Mouse (Mus musculus) erythroblast, embryonic 14.5 days (primary cell): ENCODE measurements around the gene 1110059E24Rik. TPM values are rescaled to one million over a fixed set of nuclear protein-coding genes. Genes with fewer than 3 reads are reported as not detected.
A peak's percentile ranks its signal among the peaks of the same experiment; 100 is the strongest.

Experiments
- H3K27me3 ChIP-seq: 2 replicates; pipeline ENCODE4 v1.6.1; 2012; ENCODE audit warnings: inconsistent platforms; ENCODE audit not compliant: control insufficient read depth
- H3K36me3 ChIP-seq: 2 replicates; pipeline ENCODE4 v1.6.1; 2012; ENCODE audit warnings: mild to moderate bottlenecking, inconsistent platforms; ENCODE audit not compliant: control insufficient read depth
- H3K4me1 ChIP-seq: 2 replicates; pipeline ENCODE4 v1.6.1; 2012; ENCODE audit warnings: inconsistent platforms; ENCODE audit not compliant: control insufficient read depth
- H3K4me3 ChIP-seq: replicated peaks from 2 replicates; pipeline ENCODE3; 2012; ENCODE audit warnings: moderate library complexity, mild to moderate bottlenecking, inconsistent platforms
- H3K9me3 ChIP-seq: 2 replicates; pipeline ENCODE4 v1.6.1; 2012; ENCODE audit warnings: low read length, inconsistent platforms, mixed read lengths; ENCODE audit not compliant: control insufficient read depth
- GATA1 ChIP-seq: IDR thresholded peaks from 2 replicates; pipeline ENCODE4 v1.6.1; 2012; ENCODE audit warnings: low read length, inconsistent platforms, mixed read lengths
- TAL1 ChIP-seq: IDR thresholded peaks from 3 replicates; pipeline ENCODE4 v1.6.1; 2012; ENCODE audit warnings: low read length, inconsistent platforms, mixed read lengths
- polyA plus RNA-seq: library from polyadenylated mRNA; stranded (reverse); fragments of >175 nt; gene quantifications from 2 replicates; pipeline ENCODE4 v1.2.3, GENCODE M21; 2012

Gene 1110059E24Rik
- polyA plus RNA-seq, 1 experiment = 0.09 TPM

DNA sequence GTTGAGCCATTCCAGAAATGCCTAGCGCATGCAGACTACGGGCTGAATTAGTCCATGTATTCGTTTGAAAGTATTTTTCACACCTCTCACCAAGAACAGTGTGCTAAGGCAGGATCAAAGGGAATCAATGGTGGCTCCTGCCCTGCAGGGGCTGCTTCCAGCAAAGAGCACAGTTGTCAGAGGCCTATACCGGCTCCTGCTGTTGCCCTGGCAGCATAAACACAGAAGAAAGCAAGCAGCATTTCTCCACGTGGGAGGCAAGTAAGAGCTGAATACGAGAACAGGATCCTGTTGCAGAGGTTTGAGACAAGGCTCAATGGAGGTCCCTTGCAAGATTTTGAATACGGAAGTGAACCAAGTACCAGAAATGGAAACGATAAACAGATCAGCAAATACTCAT is 82.0 kb downstream of the 1110059E24Rik start:
- peaks cover 26% of the 10 kb centered on the region for H3K4me1 ChIP-seq

DNA sequence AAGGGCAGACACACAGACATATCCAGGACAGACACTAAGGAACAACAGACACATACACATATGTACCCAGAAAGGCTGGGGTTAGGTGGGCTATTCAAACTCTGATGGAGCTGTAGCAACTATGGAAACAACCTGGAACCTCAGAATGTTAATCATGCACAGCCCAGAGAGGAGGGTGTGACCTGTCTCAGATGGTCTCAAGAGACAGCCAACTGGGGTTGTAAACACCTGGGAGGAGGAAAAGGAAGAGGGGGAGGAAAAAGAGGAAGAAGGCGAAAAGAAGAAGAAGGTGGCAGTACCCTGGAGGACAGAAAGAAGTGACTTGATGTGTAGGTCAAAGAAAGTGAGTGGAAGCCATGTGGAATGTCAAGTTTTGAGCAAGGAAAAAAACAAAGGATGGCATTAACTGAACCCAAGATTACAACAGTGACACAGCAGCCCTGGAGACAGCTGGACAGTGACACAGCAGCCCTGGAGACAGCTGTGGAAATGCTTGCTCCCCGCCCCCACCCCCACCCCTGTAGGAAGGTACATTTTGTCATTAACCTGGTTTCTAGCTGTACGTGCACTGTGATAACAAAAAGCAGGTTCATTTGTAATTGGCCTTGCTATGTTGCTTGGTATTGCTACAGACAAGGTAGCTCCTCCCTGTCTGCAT is 84.1 kb downstream of the 1110059E24Rik start:
- Histone ChIP-seq H3K27me3 (no peaks in the 10 kb centered on the region), H3K4me1 (peaks cover 29% of the 10 kb centered on the region), H3K9me3 (no peaks in the 10 kb centered on the region), H3K36me3 (no peaks in the 10 kb centered on the region), H3K4me3 (peak overlapping the region; percentile 62)
- TF ChIP-seq GATA1 = no peak

More for the DNA sequence above, 82.0 kb downstream of the 1110059E24Rik start:
- Histone ChIP-seq H3K27me3 (no peaks in the 10 kb centered on the region), H3K9me3 (no peaks in the 10 kb centered on the region), H3K4me3 (no peak overlapping the region), H3K36me3 (no peaks in the 10 kb centered on the region)
- TF ChIP-seq TAL1 = no peak
- TF ChIP-seq GATA1 = no peak

DNA sequence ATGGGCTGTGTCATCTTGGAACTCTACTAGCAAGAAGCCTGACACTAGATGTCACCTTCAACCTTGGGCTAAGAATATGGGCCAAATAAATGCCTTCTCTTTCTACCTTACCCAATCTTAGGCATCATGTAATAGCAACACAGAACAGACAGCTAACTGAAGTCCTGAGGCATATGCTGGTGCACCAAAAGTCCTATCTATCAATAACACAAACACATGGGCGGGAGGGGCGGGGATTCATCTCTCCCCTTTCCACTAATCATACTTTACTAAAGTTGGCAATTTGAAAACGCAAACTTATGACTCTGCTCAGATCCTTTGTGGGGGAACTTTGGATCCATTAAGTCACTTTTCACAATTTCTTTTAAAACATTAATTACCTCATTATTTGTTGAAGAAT is 84.8 kb downstream of the 1110059E24Rik start:
- H3K4me1 ChIP-seq = peaks cover 29% of the 10 kb centered on the region
- H3K9me3 ChIP-seq = no peaks in the 10 kb centered on the region
- H3K36me3 ChIP-seq = no peaks in the 10 kb centered on the region
- no peak for TF ChIP-seq TAL1
- no peak for TF ChIP-seq GATA1
- H3K4me3 ChIP-seq = peak overlapping the region; percentile 62
- no peaks in the 10 kb centered on the region for H3K27me3 ChIP-seq

DNA sequence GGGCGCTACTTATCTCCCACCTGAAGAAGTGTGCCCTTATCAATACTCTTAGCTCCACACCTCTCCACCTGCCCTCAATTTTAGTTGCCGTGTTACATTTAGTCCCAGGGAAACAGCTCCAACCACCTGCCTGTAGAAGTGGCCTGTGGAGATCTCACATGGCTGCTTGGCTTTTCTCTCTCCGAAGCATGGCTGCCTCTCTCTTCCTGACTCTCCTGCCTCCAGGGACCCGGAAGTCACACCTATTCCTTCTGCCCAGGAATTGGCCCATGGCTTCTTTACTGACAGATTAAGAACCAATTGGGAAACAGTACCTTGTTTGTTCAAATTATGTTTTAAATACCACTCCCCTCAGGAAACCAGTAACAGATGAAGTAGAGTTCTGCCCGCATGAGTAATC is 86.3 kb downstream of the 1110059E24Rik start:
- Histone ChIP-seq H3K27me3 (no peaks in the 10 kb centered on the region), H3K4me1 (peaks cover 29% of the 10 kb centered on the region), H3K36me3 (no peaks in the 10 kb centered on the region)

DNA sequence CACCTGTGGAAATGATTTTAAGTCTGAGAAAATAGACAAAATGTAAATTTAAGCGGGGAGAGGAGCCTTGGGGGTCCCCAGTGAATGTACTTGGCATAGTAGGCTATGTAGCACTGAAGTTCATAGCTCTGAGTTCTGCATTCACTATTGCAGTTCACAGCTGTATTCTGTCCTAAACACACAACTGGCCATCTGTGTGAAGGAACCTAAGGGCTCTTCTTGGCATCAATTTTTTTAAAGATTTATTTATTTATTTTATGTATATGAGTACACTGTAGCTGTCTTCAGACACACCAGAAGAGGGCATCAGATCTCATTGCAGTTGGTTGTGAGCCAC is 88.3 kb downstream of the 1110059E24Rik start:
- Histone ChIP-seq H3K4me3 (no peak overlapping the region), H3K9me3 (no peaks in the 10 kb centered on the region), H3K27me3 (no peaks in the 10 kb centered on the region), H3K4me1 (peaks cover 24% of the 10 kb centered on the region), H3K36me3 (no peaks in the 10 kb centered on the region)
- TF ChIP-seq TAL1 = no peak
- no peak for TF ChIP-seq GATA1

More for the DNA sequence above, 86.3 kb downstream of the 1110059E24Rik start:
- no peak for TF ChIP-seq TAL1
- no peak for TF ChIP-seq GATA1
- H3K4me3 ChIP-seq = no peak overlapping the region
- H3K9me3 ChIP-seq = no peaks in the 10 kb centered on the region

DNA sequence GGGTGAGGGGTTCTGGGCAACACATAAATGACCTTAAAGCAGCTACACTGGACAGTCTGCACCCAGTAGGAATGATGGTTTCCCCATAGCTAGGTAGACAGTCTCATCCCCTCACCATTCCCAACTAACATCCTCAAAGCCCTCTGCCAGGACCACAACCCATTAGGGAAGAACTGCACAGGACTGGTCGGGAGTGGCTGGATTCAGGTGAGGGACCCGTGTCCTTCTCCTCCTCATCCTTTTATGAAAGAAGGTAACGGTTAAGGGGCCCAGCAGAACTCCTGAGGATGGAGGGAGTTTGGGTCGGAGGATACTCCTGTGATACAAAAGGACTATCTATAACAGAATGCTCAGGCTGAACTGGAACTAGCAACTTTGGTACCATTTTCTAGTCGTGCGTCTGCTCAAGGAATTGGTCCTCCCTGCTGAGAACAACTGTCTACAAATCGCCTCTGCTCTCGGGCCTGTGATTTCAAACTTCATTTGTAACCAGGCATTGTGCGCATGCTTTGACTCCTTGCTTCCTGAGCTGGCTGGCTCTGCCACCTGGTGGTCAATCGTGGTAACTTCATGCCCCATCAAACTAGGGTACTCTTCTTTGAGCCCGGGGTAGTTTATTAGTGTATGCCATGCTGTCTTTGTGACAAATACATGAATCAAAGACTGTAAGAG is 88.9 kb downstream of the 1110059E24Rik start:
- H3K27me3 ChIP-seq = no peaks in the 10 kb centered on the region
- no peaks in the 10 kb centered on the region for H3K36me3 ChIP-seq
- TF ChIP-seq GATA1 = no peak
- no peak for TF ChIP-seq TAL1
- H3K4me1 ChIP-seq = peaks cover 22% of the 10 kb centered on the region
- no peak overlapping the region for H3K4me3 ChIP-seq
- no peaks in the 10 kb centered on the region for H3K9me3 ChIP-seq

DNA sequence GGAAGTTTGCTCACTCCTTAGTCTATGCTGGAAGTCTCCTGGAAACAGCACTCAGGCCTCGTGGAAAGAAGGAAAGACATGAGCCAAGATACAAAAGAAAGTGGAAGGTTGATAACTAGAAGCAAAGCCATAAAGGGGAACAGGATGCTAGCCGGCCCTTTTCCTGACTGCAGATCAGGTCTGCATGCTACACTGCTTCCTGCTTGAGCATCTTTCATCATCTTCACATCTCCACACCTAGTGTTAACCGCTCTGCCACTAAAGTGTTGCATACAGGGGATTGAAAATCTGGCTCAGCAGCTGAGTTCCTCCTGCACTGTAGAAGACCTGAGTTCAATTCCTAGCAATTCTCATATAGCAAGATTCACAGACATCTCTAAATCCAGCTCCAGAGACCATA is 89.8 kb downstream of the 1110059E24Rik start:
- Histone ChIP-seq H3K27me3 (no peaks in the 10 kb centered on the region), H3K9me3 (no peaks in the 10 kb centered on the region), H3K4me3 (no peak overlapping the region), H3K36me3 (no peaks in the 10 kb centered on the region), H3K4me1 (peaks cover 15% of the 10 kb centered on the region)
- no peak for TF ChIP-seq TAL1

DNA sequence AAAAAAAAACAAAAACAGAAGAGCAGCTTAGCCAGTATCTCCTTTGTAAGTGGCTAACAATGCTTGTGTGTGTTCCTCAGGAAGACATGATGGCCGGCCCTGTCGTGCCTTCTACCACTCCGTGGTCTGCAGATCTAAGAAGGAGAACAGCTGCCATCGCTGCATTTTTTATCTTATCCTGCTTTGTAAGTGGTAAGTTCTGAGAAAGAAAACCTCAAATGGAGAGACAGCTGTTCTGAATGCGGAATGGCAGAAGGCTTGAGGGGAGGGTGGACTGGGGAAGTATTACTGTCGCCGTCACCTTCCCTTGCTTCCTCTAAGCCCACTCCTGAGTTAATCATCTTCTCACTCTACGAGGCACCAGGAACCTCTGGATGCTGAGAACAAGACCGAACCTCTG is 100.0 kb downstream of the 1110059E24Rik start:
- TF ChIP-seq TAL1 (no peak), GATA1 (no peak)
- H3K27me3 ChIP-seq = no peaks in the 10 kb centered on the region
- H3K4me3 ChIP-seq = no peak overlapping the region
- H3K36me3 ChIP-seq = no peaks in the 10 kb centered on the region
- no peaks in the 10 kb centered on the region for H3K4me1 ChIP-seq
- no peaks in the 10 kb centered on the region for H3K9me3 ChIP-seq

DNA sequence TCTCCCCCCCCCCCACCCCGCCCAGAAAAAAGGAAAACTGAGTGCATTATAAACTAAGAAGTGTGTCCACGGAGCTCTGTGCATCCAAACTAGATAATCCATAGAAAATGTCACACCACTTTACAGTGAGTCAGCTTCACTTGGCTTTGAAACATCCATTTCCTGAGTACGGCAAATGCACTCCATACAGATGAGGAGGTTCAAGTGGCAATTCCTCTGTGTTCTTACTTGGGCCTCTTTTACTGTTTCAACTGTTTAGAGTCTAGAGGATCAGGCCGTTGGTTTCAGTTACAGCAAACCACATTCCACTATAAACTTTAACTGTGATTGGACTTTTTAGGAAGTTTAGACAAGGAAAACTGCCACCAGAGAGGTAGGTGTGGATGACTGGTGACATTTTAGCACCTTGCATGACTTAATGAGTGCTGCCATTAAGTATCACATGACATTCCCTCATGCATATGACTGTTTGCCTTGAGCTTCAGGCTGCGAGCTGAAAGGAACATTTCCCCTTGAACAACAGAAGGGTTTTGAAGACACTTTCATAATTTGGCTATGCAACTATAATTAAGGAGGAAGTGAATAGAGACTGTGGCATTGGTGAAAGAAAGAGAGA is 100.7 kb downstream of the 1110059E24Rik start:
- no peaks in the 10 kb centered on the region for H3K9me3 ChIP-seq
- no peaks in the 10 kb centered on the region for H3K36me3 ChIP-seq
- TF ChIP-seq GATA1 = no peak
- no peak for TF ChIP-seq TAL1
- no peaks in the 10 kb centered on the region for H3K4me1 ChIP-seq
- H3K4me3 ChIP-seq = no peak overlapping the region
- H3K27me3 ChIP-seq = no peaks in the 10 kb centered on the region
